Mouse (Mus musculus) thymus, adult 18-20 months (tissue): Measurements from ENCODE around the gene Tmem53.

Source experiments
- DNase-seq, 2 experiments: peaks; one replicate each; pipeline ENCODE4 v3.0.0; 2022; ENCODE audit warnings: mixed read lengths in 2 of 2

Gene Tmem53

GRCm38 (mm10) chr4:117251801-117252316 is at the start of gene Tmem53, which contains the start of gene Armh1:
Gene Tmem53 (plus strand): TSS chr4:117251951.
Gene Armh1 (minus strand): TSS chr4:117252125.
- peak; percentile 79 to 86 for DNase-seq

- DNase-seq = peak in 1 of 2 experiments; percentile 18
These were observed 49.4 kb upstream of the Tmem53 start for GRCm38 (mm10) chr4:117202046-117202991.

- no peak for DNase-seq
These were observed 48.8 kb upstream of the Tmem53 start for GRCm38 (mm10) chr4:117202992-117203354.

GRCm38 (mm10) chr4:117209592-117209991 is 42.2 kb upstream of the Tmem53 start:
- DNase-seq = no peak

GRCm38 (mm10) chr4:117210147-117211074 is 41.3 kb upstream of the Tmem53 start:
- peak; percentile 54 to 72 for DNase-seq

GRCm38 (mm10) chr4:117214250-117214649 is 37.5 kb upstream of the Tmem53 start:
- DNase-seq = no peak

GRCm38 (mm10) chr4:117217029-117217428 is 34.7 kb upstream of the Tmem53 start:
- DNase-seq = no peak

GRCm38 (mm10) chr4:117218517-117219219 is 33.1 kb upstream of the Tmem53 start:
- peak in 1 of 2 experiments; percentile 23 for DNase-seq

- no peak for DNase-seq
These were observed 30.8 kb upstream of the Tmem53 start for GRCm38 (mm10) chr4:117220741-117221515.

GRCm38 (mm10) chr4:117221836-117222235 is 29.9 kb upstream of the Tmem53 start:
- DNase-seq = no peak

- no peak for DNase-seq
These were observed 28.8 kb upstream of the Tmem53 start for GRCm38 (mm10) chr4:117223001-117223400.

GRCm38 (mm10) chr4:117224122-117224521 is 27.6 kb upstream of the Tmem53 start:
- DNase-seq = no peak

- DNase-seq = no peak
These were observed 26.5 kb upstream of the Tmem53 start for GRCm38 (mm10) chr4:117225250-117225649.

GRCm38 (mm10) chr4:117229590-117229989 is 22.2 kb upstream of the Tmem53 start:
- DNase-seq = no peak

GRCm38 (mm10) chr4:117230331-117230730 is 21.4 kb upstream of the Tmem53 start:
- no peak for DNase-seq

- DNase-seq = no peak
These were observed 20.5 kb upstream of the Tmem53 start for GRCm38 (mm10) chr4:117231208-117231607.

- DNase-seq = no peak
These were observed 17.5 kb upstream of the Tmem53 start for GRCm38 (mm10) chr4:117234166-117234741.

GRCm38 (mm10) chr4:117235822-117236221 is 15.9 kb upstream of the Tmem53 start:
- DNase-seq = no peak

GRCm38 (mm10) chr4:117239153-117239552 is 12.6 kb upstream of the Tmem53 start:
- DNase-seq = no peak

- no peak for DNase-seq
These were observed 10.9 kb upstream of the Tmem53 start for GRCm38 (mm10) chr4:117240867-117241266.

GRCm38 (mm10) chr4:117250982-117251381 is 769 bp upstream of the Tmem53 start:
- no peak for DNase-seq
